Mouse (Mus musculus): ENCODE data around the gene Sstr5. TPM values are rescaled to one million over a fixed set of nuclear protein-coding genes. Genes with fewer than 3 reads are reported as not detected.

Gene Sstr5
- not detected for total RNA-seq (2023)

GRCm38 (mm10) chr17:25497013-25497412 lies at the start of gene Sstr5:
Gene Sstr5, minus strand, starts transcription at chr17:25497288.

GRCm38 (mm10) chr17:25454272-25454671 lies 42.8 kb downstream of the Sstr5 start, which contains the start of gene Tekt4:
Gene Tekt4, plus strand, starts transcription at chr17:25454615.

Other genes with a start within 250 kb of the Sstr5 start
- gene Baiap3, start 240.9 kb downstream of the Sstr5 start, total RNA-seq (2023), result 29.1 TPM
- gene Ube2i, start 222.7 kb downstream of the Sstr5 start, total RNA-seq (2023), result 409 TPM
- not detected for gene Prss34, start 198.9 kb downstream of the Sstr5 start, total RNA-seq (2023)
- not detected for gene Prss28, start 188.6 kb downstream of the Sstr5 start, total RNA-seq (2023)
- not detected for gene Prss29, start 178.6 kb downstream of the Sstr5 start, total RNA-seq (2023)
- not detected for gene Tpsab1, start 151.7 kb downstream of the Sstr5 start, total RNA-seq (2023)
- gene Tpsb2, start 131.0 kb downstream of the Sstr5 start, total RNA-seq (2023), result not detected
- gene Tpsg1, start 128.0 kb downstream of the Sstr5 start, total RNA-seq (2023), result not detected
- gene Cacna1h, start 63.5 kb downstream of the Sstr5 start, total RNA-seq (2023), result 0.83 TPM
- gene Tekt4, start 42.7 kb downstream of the Sstr5 start, total RNA-seq (2023), result not detected
- 0.43 TPM for gene Sox8, start 73.4 kb upstream of the Sstr5 start, total RNA-seq (2023)
- 33.3 TPM for gene Lmf1, start 81.8 kb upstream of the Sstr5 start, total RNA-seq (2023)
- gene Gng13, start 219.9 kb upstream of the Sstr5 start, total RNA-seq (2023), result not detected
- 10.9 TPM for gene Chtf18, start 230.1 kb upstream of the Sstr5 start, total RNA-seq (2023)
- 4.2 TPM for gene Rpusd1, start 230.4 kb upstream of the Sstr5 start, total RNA-seq (2023)
- not detected for gene Mslnl, start 238.8 kb upstream of the Sstr5 start, total RNA-seq (2023)